Mouse (Mus musculus) ES-Bruce4 (cell line): ENCODE measurements at regions not wholly inside any gene's neighbourhood (a gene's known extent, or its start where the extent isn't known, plus 50 kb on each side); places are given as distances from the start of the nearest gene placed in this dataset.

Source experiments
- H3K27ac ChIP-seq: 2 replicates; pipeline ENCODE4 v1.5.1; 2012; ENCODE audit warnings: low read length, inconsistent platforms; ENCODE audit not compliant: insufficient read depth
- H3K27me3 ChIP-seq: 2 replicates; pipeline ENCODE4 v1.6.1; 2012; ENCODE audit warnings: mild to moderate bottlenecking, low read length, inconsistent platforms; ENCODE audit not compliant: control insufficient read depth, poor library complexity, insufficient read depth, severe bottlenecking
- H3K36me3 ChIP-seq: 2 replicates; pipeline ENCODE4 v1.6.1; 2012; ENCODE audit warnings: inconsistent platforms, mild to moderate bottlenecking, low read length, moderate library complexity; ENCODE audit not compliant: control insufficient read depth, poor library complexity, insufficient read depth, severe bottlenecking
- H3K4me1 ChIP-seq: one replicate; pipeline ENCODE4 v1.8.1; 2011; ENCODE audit warnings: low read length; ENCODE audit not compliant: control insufficient read depth, insufficient read depth
- H3K4me3 ChIP-seq: 2 replicates; pipeline ENCODE4 v1.5.1; 2011; ENCODE audit warnings: low read depth, mild to moderate bottlenecking, low read length
- H3K9ac ChIP-seq: 2 replicates; pipeline ENCODE4 v1.6.1; 2012; ENCODE audit warnings: low read depth, mild to moderate bottlenecking, inconsistent platforms; ENCODE audit not compliant: poor library complexity, severe bottlenecking
- H3K9me3 ChIP-seq: replicated peaks from 2 replicates; pipeline ENCODE4 v1.6.1; 2012; ENCODE audit warnings: mild to moderate bottlenecking, low read length, inconsistent platforms; ENCODE audit not compliant: control insufficient read depth, poor library complexity, insufficient read depth, severe bottlenecking
- CTCF ChIP-seq: IDR thresholded peaks from one replicate; pipeline ENCODE4 v1.8.1; 2011; ENCODE audit warnings: low read depth, low read length
- EP300 ChIP-seq: IDR thresholded peaks from 2 replicates; pipeline ENCODE4 v1.6.1; 2011; ENCODE audit warnings: low read depth, low read length; ENCODE audit not compliant: insufficient read depth
- POLR2A ChIP-seq: IDR thresholded peaks from one replicate; pipeline ENCODE4 v1.8.1; 2011; ENCODE audit warnings: low read length; ENCODE audit not compliant: insufficient read depth

- no peaks in the 10 kb centered on the region for H3K27me3 ChIP-seq
- TF ChIP-seq POLR2A: no peak
- no peak for TF ChIP-seq EP300
- no peak for TF ChIP-seq CTCF
- H3K9me3 ChIP-seq: no peaks in the 10 kb centered on the region
- no peak overlapping the region for H3K4me3 ChIP-seq
- H3K4me1 ChIP-seq: no peaks in the 10 kb centered on the region
- no peaks in the 10 kb centered on the region for H3K36me3 ChIP-seq
- no peak overlapping the region for H3K27ac ChIP-seq
- no peak overlapping the region for H3K9ac ChIP-seq
These were observed 350.1 kb downstream of the Tmem161b start for GRCm38 (mm10) chr13:84572231-84572630.

GRCm38 (mm10) chr13:84596585-84597142 lies 374.6 kb downstream of the Tmem161b start:
- no peak overlapping the region for H3K27ac ChIP-seq
- no peaks in the 10 kb centered on the region for H3K27me3 ChIP-seq
- no peaks in the 10 kb centered on the region for H3K4me1 ChIP-seq
- H3K36me3 ChIP-seq: no peaks in the 10 kb centered on the region
- no peak overlapping the region for H3K9ac ChIP-seq
- no peak for TF ChIP-seq CTCF
- TF ChIP-seq POLR2A: no peak
- no peak for TF ChIP-seq EP300
- H3K4me3 ChIP-seq: no peak overlapping the region
- H3K9me3 ChIP-seq: no peaks in the 10 kb centered on the region

- Histone ChIP-seq H3K27me3 (no peaks in the 10 kb centered on the region), H3K27ac (no peak overlapping the region), H3K36me3 (no peaks in the 10 kb centered on the region), H3K9me3 (no peaks in the 10 kb centered on the region), H3K9ac (no peak overlapping the region), H3K4me1 (no peaks in the 10 kb centered on the region), H3K4me3 (no peak overlapping the region)
- TF ChIP-seq CTCF: no peak
- TF ChIP-seq EP300: no peak
- TF ChIP-seq POLR2A: no peak
These were observed 380.5 kb downstream of the Tmem161b start for GRCm38 (mm10) chr13:84602612-84603011.

- H3K9ac ChIP-seq: no peak overlapping the region
- H3K4me3 ChIP-seq: no peak overlapping the region
- no peaks in the 10 kb centered on the region for H3K27me3 ChIP-seq
- TF ChIP-seq EP300 (no peak), CTCF (no peak), POLR2A (no peak)
- H3K9me3 ChIP-seq: no peaks in the 10 kb centered on the region
- no peak overlapping the region for H3K27ac ChIP-seq
- H3K4me1 ChIP-seq: no peaks in the 10 kb centered on the region
- no peaks in the 10 kb centered on the region for H3K36me3 ChIP-seq
These were observed 390.4 kb downstream of the Tmem161b start for GRCm38 (mm10) chr13:84612497-84612896.

GRCm38 (mm10) chr13:84613004-84613403 lies 390.9 kb downstream of the Tmem161b start:
- H3K27ac ChIP-seq: no peak overlapping the region
- no peaks in the 10 kb centered on the region for H3K36me3 ChIP-seq
- H3K27me3 ChIP-seq: no peaks in the 10 kb centered on the region
- no peak overlapping the region for H3K4me3 ChIP-seq
- TF ChIP-seq POLR2A (no peak), CTCF (no peak), EP300 (no peak)
- H3K4me1 ChIP-seq: no peaks in the 10 kb centered on the region
- no peak overlapping the region for H3K9ac ChIP-seq
- H3K9me3 ChIP-seq: no peaks in the 10 kb centered on the region

GRCm38 (mm10) chr13:84624691-84625090 lies 402.6 kb downstream of the Tmem161b start:
- Histone ChIP-seq H3K9ac (no peak overlapping the region), H3K27ac (no peak overlapping the region), H3K9me3 (no peaks in the 10 kb centered on the region), H3K27me3 (no peaks in the 10 kb centered on the region), H3K4me1 (no peaks in the 10 kb centered on the region), H3K36me3 (no peaks in the 10 kb centered on the region), H3K4me3 (no peak overlapping the region)
- TF ChIP-seq EP300: no peak
- TF ChIP-seq POLR2A: no peak
- no peak for TF ChIP-seq CTCF
